Mouse (Mus musculus) monocyte, adult 2 months (primary cell): ENCODE data around the gene Kirrel.
"Not testable (repeated sequence)": the region's sequence is repeated elsewhere in the genome, so short reads cannot be mapped to it uniquely, and the experiment has no call there.

Experiments used
- DNase-seq, 2 experiments: peaks; one replicate each; pipeline ENCODE4 v3.0.0; 2022; ENCODE audit warnings: low spot score in 2 of 2, low read depth in 1 of 2

The Kirrel gene

GRCm38 (mm10) chr3:87140284-87140683 lies 34.3 kb downstream of the Kirrel start:
- no peak for DNase-seq

GRCm38 (mm10) chr3:87136782-87137181 lies 37.8 kb downstream of the Kirrel start:
- DNase-seq: no peak

- no peak for DNase-seq
These were observed 39.6 kb downstream of the Kirrel start for GRCm38 (mm10) chr3:87134951-87135350.

GRCm38 (mm10) chr3:87131694-87132347 lies 42.7 kb downstream of the Kirrel start:
- DNase-seq: no peak

GRCm38 (mm10) chr3:87130933-87131332 lies 43.6 kb downstream of the Kirrel start:
- no peak for DNase-seq

GRCm38 (mm10) chr3:87123795-87124194 lies 50.8 kb downstream of the Kirrel start:
- DNase-seq: no peak

GRCm38 (mm10) chr3:87118214-87118613 lies 56.3 kb downstream of the Kirrel start:
- no peak for DNase-seq

GRCm38 (mm10) chr3:87117632-87118031 lies 56.9 kb downstream of the Kirrel start:
- no peak for DNase-seq

- DNase-seq: no peak
These were observed 58.6 kb downstream of the Kirrel start for GRCm38 (mm10) chr3:87115726-87116540.

GRCm38 (mm10) chr3:87115271-87115670 lies 59.3 kb downstream of the Kirrel start:
- DNase-seq: no peak

GRCm38 (mm10) chr3:87114801-87115200 lies 59.7 kb downstream of the Kirrel start:
- DNase-seq: no peak

GRCm38 (mm10) chr3:87113881-87114280 lies 60.7 kb downstream of the Kirrel start:
- not testable (repeated sequence) for DNase-seq

- DNase-seq: no peak
These were observed 62.3 kb downstream of the Kirrel start for GRCm38 (mm10) chr3:87112264-87112663.

GRCm38 (mm10) chr3:87104856-87105255 lies 69.7 kb downstream of the Kirrel start:
- no peak for DNase-seq

GRCm38 (mm10) chr3:87102346-87102745 lies 72.2 kb downstream of the Kirrel start:
- DNase-seq: no peak

- DNase-seq: no peak
These were observed 73.6 kb downstream of the Kirrel start for GRCm38 (mm10) chr3:87100911-87101310.

- DNase-seq: no peak
These were observed 76.3 kb downstream of the Kirrel start for GRCm38 (mm10) chr3:87097969-87098946.

GRCm38 (mm10) chr3:87097205-87097604 lies 77.3 kb downstream of the Kirrel start:
- no peak for DNase-seq

- no peak for DNase-seq
These were observed 80.8 kb downstream of the Kirrel start for GRCm38 (mm10) chr3:87093718-87094117.

GRCm38 (mm10) chr3:87089694-87090565 lies 84.6 kb downstream of the Kirrel start:
- DNase-seq: peak in 1 of 2 experiments; percentile 21
